Mouse (Mus musculus) MEL (cell line): ENCODE data around the gene 4930404N11Rik. TPM values are rescaled to one million over a fixed set of nuclear protein-coding genes. Genes with fewer than 3 reads are reported as not detected.
A peak's percentile ranks its signal among the peaks of the same experiment; 100 is the strongest.

ENCODE experiments used
- DNase-seq: peaks from one replicate; pipeline ENCODE4 v3.0.0; 2011; ENCODE audit warnings: low read depth, low spot score
- H3K27ac ChIP-seq: 2 replicates; pipeline ENCODE4 v1.5.1; 2012; ENCODE audit warnings: low read depth, mild to moderate bottlenecking, control low read depth, low read length, moderate library complexity; ENCODE audit not compliant: control insufficient read depth
- H3K27me3 ChIP-seq, 2 experiments: fragments of 150-350 bp in 1 of 2; sonication (generic) in 1 of 2; 2 replicates each; pipeline ENCODE4 v1.6.1; 2012; ENCODE audit warnings: low read length in 2 of 2, mild to moderate bottlenecking in 2 of 2, improper control_type of control experiment in 1 of 2, moderate library complexity in 1 of 2; ENCODE audit not compliant: insufficient read depth in 2 of 2, control insufficient read depth in 1 of 2
- H3K36me3 ChIP-seq, 2 experiments: 2 replicates each; pipeline ENCODE4 v1.6.1; 2012 to 2014; ENCODE audit warnings: low read length in 2 of 2, improper control_type of control experiment in 1 of 2, inconsistent platforms in 1 of 2, mild to moderate bottlenecking in 1 of 2; ENCODE audit not compliant: insufficient read depth in 2 of 2, control insufficient read depth in 1 of 2
- H3K4me1 ChIP-seq, 2 experiments: fragments of 150-350 bp in 1 of 2; sonication (generic) in 1 of 2; 2 replicates each; pipeline ENCODE4 v1.6.1; 2012; ENCODE audit warnings: low read length in 2 of 2, improper control_type of control experiment in 1 of 2, mild to moderate bottlenecking in 1 of 2; ENCODE audit not compliant: insufficient read depth in 2 of 2, control insufficient read depth in 1 of 2
- H3K4me3 ChIP-seq, 2 experiments: fragments of 150-350 bp in 1 of 2; sonication (generic) in 1 of 2; 2 replicates each; pipeline ENCODE4 v1.5.1; 2012; ENCODE audit warnings: low read depth in 2 of 2, low read length in 2 of 2, mild to moderate bottlenecking in 2 of 2, moderate library complexity in 2 of 2, control low read depth in 1 of 2, improper control_type of control experiment in 1 of 2; ENCODE audit not compliant: control insufficient read depth in 1 of 2, insufficient read depth in 1 of 2
- H3K79me2 ChIP-seq: 2 replicates; pipeline ENCODE4 v1.6.1; 2012; ENCODE audit warnings: mild to moderate bottlenecking, low read length, moderate library complexity; ENCODE audit not compliant: control insufficient read depth, poor library complexity, insufficient read depth
- H3K9ac ChIP-seq: 2 replicates; pipeline ENCODE4 v1.6.1; 2012; ENCODE audit warnings: low read depth, mild to moderate bottlenecking, control low read depth, low read length, moderate library complexity; ENCODE audit not compliant: control insufficient read depth, poor library complexity, severe bottlenecking
- H3K9me3 ChIP-seq: fragments of 150-350 bp; sonication (generic); replicated peaks from 2 replicates; pipeline ENCODE4 v1.6.1; 2012; ENCODE audit warnings: mild to moderate bottlenecking, low read length, improper control_type of control experiment, moderate library complexity; ENCODE audit not compliant: insufficient read depth
- CHD1 ChIP-seq: IDR thresholded peaks from 2 replicates; pipeline ENCODE4 v1.6.1; 2012; ENCODE audit warnings: low read depth, mild to moderate bottlenecking, inconsistent platforms, low read length, improper control_type of control experiment
- CHD2 ChIP-seq: IDR thresholded peaks from 2 replicates; pipeline ENCODE4 v1.6.1; 2011; ENCODE audit warnings: low read length, improper control_type of control experiment
- CTCF ChIP-seq, 3 experiments: IDR thresholded peaks in 2 of 3; conservative IDR thresholded peaks in 1 of 3; 2 replicates each; pipeline ENCODE4 v1.5.1; 2011 to 2012; ENCODE audit warnings: low read length in 3 of 3, low read depth in 2 of 3, mild to moderate bottlenecking in 2 of 3, improper control_type of control experiment in 1 of 3, inconsistent platforms in 1 of 3, mixed read lengths in 1 of 3, moderate library complexity in 1 of 3; ENCODE audit not compliant: control insufficient read depth in 1 of 3, insufficient read depth in 1 of 3, poor library complexity in 1 of 3, severe bottlenecking in 1 of 3
- EP300 ChIP-seq, 2 experiments: IDR thresholded peaks; 2 replicates each; pipeline ENCODE4 v1.6.1; 2011; ENCODE audit warnings: improper control_type of control experiment in 2 of 2, low read length in 2 of 2, low read depth in 1 of 2, mild to moderate bottlenecking in 1 of 2
- GATA1 ChIP-seq: IDR thresholded peaks from 2 replicates; pipeline ENCODE4 v1.6.1; 2011; ENCODE audit warnings: low read depth, low read length, improper control_type of control experiment
- HCFC1 ChIP-seq: IDR thresholded peaks from 2 replicates; pipeline ENCODE4 v1.6.1; 2012; ENCODE audit warnings: low read depth, mild to moderate bottlenecking, inconsistent platforms, low read length, improper control_type of control experiment, moderate library complexity
- KAT2A ChIP-seq: conservative IDR thresholded peaks from 2 replicates; pipeline ENCODE4 v1.6.1; 2012; ENCODE audit warnings: low read depth, low read length, improper control_type of control experiment, inconsistent platforms
- MAFK ChIP-seq: IDR thresholded peaks from 2 replicates; pipeline ENCODE4 v1.6.1; 2011; ENCODE audit warnings: low read depth, mild to moderate bottlenecking, low read length, improper control_type of control experiment, borderline replicate concordance
- MAX ChIP-seq: IDR thresholded peaks from 2 replicates; pipeline ENCODE4 v1.6.1; 2011; ENCODE audit warnings: low read length, improper control_type of control experiment
- MAZ ChIP-seq: IDR thresholded peaks from 2 replicates; pipeline ENCODE4 v1.6.1; 2012; ENCODE audit warnings: low read depth, mild to moderate bottlenecking, inconsistent platforms, low read length, improper control_type of control experiment
- NRF1 ChIP-seq: IDR thresholded peaks from 2 replicates; pipeline ENCODE4 v1.6.1; 2014; ENCODE audit warnings: low read depth, mild to moderate bottlenecking, inconsistent platforms, low read length, improper control_type of control experiment, moderate library complexity; ENCODE audit not compliant: poor library complexity, insufficient read depth, severe bottlenecking
- POLR2AphosphoS5 ChIP-seq: IDR thresholded peaks from 2 replicates; pipeline ENCODE4 v1.6.1; 2012; ENCODE audit warnings: low read depth, borderline replicate concordance, mild to moderate bottlenecking, inconsistent platforms, low read length, moderate library complexity, mixed read lengths
- RAD21 ChIP-seq: IDR thresholded peaks from 2 replicates; pipeline ENCODE4 v1.6.1; 2011; ENCODE audit warnings: mild to moderate bottlenecking, low read depth, low read length, improper control_type of control experiment
- SIN3A ChIP-seq: IDR thresholded peaks from 2 replicates; pipeline ENCODE4 v1.6.1; 2012; ENCODE audit warnings: low read length, improper control_type of control experiment, inconsistent platforms
- SMC3 ChIP-seq: IDR thresholded peaks from 2 replicates; pipeline ENCODE4 v1.6.1; 2011; ENCODE audit warnings: low read depth, low read length, improper control_type of control experiment
- TAL1 ChIP-seq: IDR thresholded peaks from 2 replicates; pipeline ENCODE4 v1.6.1; 2012; ENCODE audit warnings: mild to moderate bottlenecking, inconsistent platforms, low read length, moderate library complexity, mixed read lengths
- TCF12 ChIP-seq: IDR thresholded peaks from 2 replicates; pipeline ENCODE4 v1.6.1; 2014; ENCODE audit warnings: low read depth, mild to moderate bottlenecking, inconsistent platforms, low read length, improper control_type of control experiment, moderate library complexity
- ZC3H11A ChIP-seq: IDR thresholded peaks from 2 replicates; pipeline ENCODE4 v1.6.1; 2012; ENCODE audit warnings: low read depth, mild to moderate bottlenecking, inconsistent platforms, low read length, improper control_type of control experiment
- polyA plus RNA-seq, 2 experiments: library from polyadenylated mRNA; stranded (reverse) in 1 of 2; unstranded in 1 of 2; fragments of >175 nt in 1 of 2; fragments of >200 nt in 1 of 2; gene quantifications; 2 replicates each; pipeline versions ENCODE4 v1.2.1 to v1.2.4; 2012; ENCODE audit warnings: low replicate concordance in 2 of 2, low read depth in 1 of 2; ENCODE audit not compliant: insufficient read length in 2 of 2, insufficient read depth in 1 of 2, missing spikeins in 1 of 2
- total RNA-seq: library from RNA; depleted of rRNA; stranded (reverse); fragments of 300-350 nt; gene quantifications from 2 replicates; pipeline ENCODE4 v1.2.3, GENCODE M21; 2012

Gene 4930404N11Rik
- total and polyA plus RNA-seq, 3 experiments = 3.1 to 12.1 TPM; not detected in 1

GRCm38 (mm10) chr10:81389801-81390677, 24.4 kb upstream of the 4930404N11Rik start:
- Histone ChIP-seq H3K4me1 (peaks cover 6 to 23% of the 10 kb centered on the region in 2 experiments; a peak in 3 of 4 replicates), H3K4me3 (no peak overlapping the region), H3K9ac (no peak overlapping the region), H3K79me2 (peaks cover 10% of the 10 kb centered on the region), H3K27me3 (no peaks in the 10 kb centered on the region), H3K36me3 (peaks cover 0 to 4% of the 10 kb centered on the region in 2 experiments; a peak in 1 of 4 replicates), H3K9me3 (no peaks in the 10 kb centered on the region)
- TF ChIP-seq TCF12 (0 out of 2 replicates have a peak, but pooled peaks have one; percentile 6), MAFK (no peak), MAX (no peak), CHD2 (no peak), ZC3H11A (peak; percentile 68), MAZ (0 out of 2 replicates have a peak, but pooled peaks have one; percentile 38), RAD21 (peak; percentile 62), SMC3 (peak; percentile 93), NRF1 (no peak), CTCF (IDR thresholded peaks at IDR 0.05 in 2 of 3, conservative IDR thresholded peaks at IDR 0.05 in 1 of 3; ENCODE audit: control insufficient read depth in 1 of 3, insufficient read depth in 1 of 3, low read depth in 2 of 3, low read length in 3 of 3, poor library complexity in 1 of 3, severe bottlenecking in 1 of 3) (peak; percentile 88 to 98 (median 96)), SIN3A (peak; percentile 53; the same call in 1 of the 2 replicates)
- TF ChIP-seq, all 39 proteins: peak for 7
- no peak overlapping the region for H3K27ac ChIP-seq
- peak; percentile 73 for DNase-seq

- Histone ChIP-seq H3K79me2 (peaks cover 16% of the 10 kb centered on the region), H3K4me1 (peaks cover 6 to 22% of the 10 kb centered on the region in 2 experiments; a peak in 3 of 4 replicates), H3K4me3 (no peak overlapping the region), H3K9ac (no peak overlapping the region), H3K27ac (no peak overlapping the region), H3K9me3 (no peaks in the 10 kb centered on the region), H3K36me3 (peaks cover 0 to 4% of the 10 kb centered on the region in 2 experiments; a peak in 1 of 4 replicates), H3K27me3 (no peaks in the 10 kb centered on the region)
- DNase-seq = no peak
- no peak for TF ChIP-seq KAT2A
- no peak for TF ChIP-seq CHD2
- no peak for TF ChIP-seq CHD1
- TF ChIP-seq POLR2AphosphoS5 = no peak
- TF ChIP-seq HCFC1 = no peak
- no peak for TF ChIP-seq GATA1
- no peak for TF ChIP-seq TCF12
- no peak for TF ChIP-seq EP300 (IDR thresholded peaks at IDR 0.05; ENCODE audit: low read depth in 1 of 2, low read length in 2 of 2)
- no peak for TF ChIP-seq MAZ
- no peak for TF ChIP-seq TAL1
Observed at GRCm38 (mm10) chr10:81389373-81389772, 23.8 kb upstream of the 4930404N11Rik start.
